Mouse (Mus musculus) frontal cortex, adult (tissue): ENCODE data around the gene Ltbp4.

ENCODE experiments used
- ATAC-seq: cut with Nextera tagmentation; 2 replicates; pipeline ENCODE4 v1.9.2; 2017; ENCODE audit warnings: mild to moderate bottlenecking, moderate library complexity, mixed read lengths; ENCODE audit not compliant: low TSS enrichment

Gene Ltbp4

DNA sequence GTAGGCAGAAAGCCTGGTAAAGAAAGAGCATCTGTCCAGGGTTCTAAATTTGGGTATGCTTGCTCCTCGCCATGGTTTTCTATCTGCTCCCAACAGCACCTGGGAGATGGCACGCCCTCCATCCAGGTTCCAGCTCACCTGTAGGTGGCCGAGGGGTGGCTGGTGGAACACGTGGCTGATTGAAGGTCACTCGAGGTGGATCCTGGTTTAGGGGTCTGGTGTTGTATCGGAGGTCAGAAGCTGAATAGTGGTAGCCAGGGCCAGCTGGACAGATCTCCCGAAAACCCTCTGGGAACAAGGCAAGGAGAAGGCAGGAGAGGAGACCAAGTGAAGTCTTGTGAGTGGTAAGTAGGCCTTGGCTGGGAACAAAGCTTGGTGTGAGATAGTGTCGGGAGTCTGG lies 10.0 kb downstream of the Ltbp4 start:
- no peak for ATAC-seq

- no peak for ATAC-seq
Measured at GRCm38 (mm10) chr7:27326101-27326880, 11.2 kb downstream of the Ltbp4 start.

GRCm38 (mm10) chr7:27325697-27326096 lies 11.8 kb downstream of the Ltbp4 start:
- 0 out of 2 replicates have a peak, but pooled peaks have one; percentile 34 for ATAC-seq

DNA sequence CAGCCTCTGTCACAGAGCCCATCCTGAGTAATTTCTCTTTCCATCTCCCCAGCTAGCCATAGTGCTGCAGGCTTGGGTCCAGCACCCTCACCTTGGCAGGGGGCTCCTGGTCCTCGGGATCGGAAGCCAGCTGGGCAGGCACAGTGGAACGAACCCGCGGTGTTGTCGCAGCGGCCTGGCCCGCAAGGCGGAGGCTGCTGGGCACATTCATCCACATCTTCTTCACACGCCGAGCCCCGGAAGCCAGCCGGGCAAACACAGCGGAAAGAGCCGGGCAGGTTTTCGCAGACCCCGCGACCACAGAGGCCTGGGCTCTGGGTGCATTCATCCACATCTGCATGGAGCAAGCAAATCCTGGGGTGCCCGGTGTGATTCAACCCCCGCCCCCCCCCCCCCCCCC lies 12.6 kb downstream of the Ltbp4 start:
- no peak for ATAC-seq

- ATAC-seq, result no peak
Measured at GRCm38 (mm10) chr7:27324161-27324560, 13.3 kb downstream of the Ltbp4 start.

DNA sequence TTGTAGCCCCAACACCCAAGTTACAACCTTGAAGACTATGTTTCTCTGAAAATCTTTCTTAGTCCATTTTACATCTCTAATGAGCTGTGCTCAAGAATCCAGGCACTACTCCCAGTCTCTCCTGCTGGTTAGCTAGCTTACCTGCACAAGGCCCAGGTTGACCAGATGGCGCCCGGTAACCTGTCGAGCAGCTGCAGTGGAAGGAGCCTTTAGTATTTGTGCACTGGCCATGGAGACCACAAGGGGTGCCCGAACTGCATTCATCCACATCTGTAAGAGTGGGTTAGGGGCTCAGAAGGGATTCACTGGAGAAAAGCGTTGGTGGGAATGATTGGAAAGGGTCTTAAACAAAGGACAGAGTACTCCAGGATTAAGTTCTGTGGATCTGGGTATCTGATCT lies 14.5 kb downstream of the Ltbp4 start:
- ATAC-seq, result no peak

DNA sequence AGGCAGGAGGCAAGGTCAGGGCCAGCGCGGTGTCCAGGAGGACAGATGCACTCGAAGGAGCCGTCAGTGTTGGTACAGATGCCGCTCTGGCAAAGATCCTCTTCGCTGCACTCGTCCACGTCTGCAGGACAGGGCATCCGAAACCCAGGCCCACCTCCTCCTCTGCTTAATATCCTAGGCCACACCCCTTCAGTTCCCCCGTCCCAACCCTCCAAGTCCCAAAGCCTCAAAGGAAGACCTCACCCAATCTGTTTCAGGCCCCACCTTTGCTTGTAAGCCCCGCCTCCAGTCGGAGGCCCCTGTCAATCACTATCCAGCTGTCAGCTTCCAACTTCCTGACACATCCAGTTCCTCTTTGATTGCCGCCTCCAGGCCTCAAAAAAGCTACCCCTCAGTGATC lies 15.2 kb downstream of the Ltbp4 start:
- ATAC-seq, result no peak

DNA sequence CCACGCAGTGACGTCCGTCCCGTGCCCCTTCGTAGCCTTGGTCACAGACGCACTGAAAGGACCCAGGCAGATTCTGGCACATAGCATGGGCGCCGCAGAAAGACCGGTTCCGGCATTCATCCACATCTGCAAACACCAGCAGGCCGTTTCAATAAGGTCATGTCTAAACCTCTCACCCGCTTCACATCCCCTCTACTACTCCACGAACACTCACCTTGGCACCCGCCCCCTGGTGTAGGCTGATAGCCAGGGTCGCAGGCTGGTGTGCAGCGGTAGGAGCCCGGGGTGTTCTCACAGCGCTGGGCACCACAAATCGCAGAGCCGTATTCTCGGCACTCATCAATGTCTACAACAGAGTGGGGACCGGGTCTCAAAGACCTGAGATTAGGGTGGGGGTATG lies 18.1 kb downstream of the Ltbp4 start:
- no peak for ATAC-seq

GRCm38 (mm10) chr7:27315958-27316357 lies 21.5 kb downstream of the Ltbp4 start:
- peak; percentile 52; the same call in 1 of the 2 replicates for ATAC-seq

DNA sequence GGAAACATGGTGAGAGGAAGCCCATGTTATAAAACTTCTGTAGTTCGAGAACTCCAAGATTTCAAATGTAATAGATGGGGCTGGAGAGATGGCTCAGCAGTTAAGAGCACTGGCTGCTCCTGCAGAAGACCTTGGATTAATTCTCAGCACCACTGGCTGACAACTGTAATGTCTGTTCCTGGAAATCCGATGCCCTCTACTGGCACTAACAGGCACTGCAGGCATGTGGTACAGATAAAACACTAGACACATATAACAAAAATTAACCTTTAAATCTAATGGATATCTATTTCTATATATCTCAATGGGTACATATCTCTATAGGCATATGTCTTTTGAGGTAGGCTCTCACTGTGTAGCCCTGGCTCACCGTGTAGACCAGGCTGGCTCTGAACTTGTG lies 23.1 kb downstream of the Ltbp4 start:
- ATAC-seq, result no peak

DNA sequence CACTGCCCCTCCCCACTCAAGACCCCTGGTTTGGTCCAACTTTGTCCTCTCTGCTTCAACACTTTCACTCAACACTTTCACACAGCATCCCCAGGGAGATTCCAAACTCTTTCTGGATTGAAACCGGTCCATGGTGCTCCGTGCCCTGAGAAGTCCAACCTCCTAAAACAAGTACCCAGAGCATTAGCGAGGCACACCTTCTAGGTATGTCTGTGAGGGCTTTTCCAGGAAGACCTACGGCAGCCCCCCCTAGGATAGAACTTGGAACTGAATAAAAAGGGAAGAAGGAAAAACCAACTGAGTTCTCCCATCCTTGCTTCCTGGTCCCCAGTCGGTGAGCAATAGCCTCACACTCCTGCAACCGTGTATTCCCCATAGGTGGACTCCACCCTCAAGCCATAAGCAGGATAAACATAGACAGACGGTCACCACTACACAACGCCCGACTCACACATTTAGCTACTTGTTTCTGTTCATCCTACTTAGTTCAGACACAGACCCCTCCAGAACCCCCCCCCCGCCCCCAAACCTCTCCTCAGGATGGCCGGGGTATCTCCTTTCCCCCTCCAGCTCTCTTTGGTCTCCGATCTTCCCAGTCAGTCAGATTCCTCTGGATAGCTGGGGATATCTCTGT lies 25.7 kb downstream of the Ltbp4 start:
- no peak for ATAC-seq

DNA sequence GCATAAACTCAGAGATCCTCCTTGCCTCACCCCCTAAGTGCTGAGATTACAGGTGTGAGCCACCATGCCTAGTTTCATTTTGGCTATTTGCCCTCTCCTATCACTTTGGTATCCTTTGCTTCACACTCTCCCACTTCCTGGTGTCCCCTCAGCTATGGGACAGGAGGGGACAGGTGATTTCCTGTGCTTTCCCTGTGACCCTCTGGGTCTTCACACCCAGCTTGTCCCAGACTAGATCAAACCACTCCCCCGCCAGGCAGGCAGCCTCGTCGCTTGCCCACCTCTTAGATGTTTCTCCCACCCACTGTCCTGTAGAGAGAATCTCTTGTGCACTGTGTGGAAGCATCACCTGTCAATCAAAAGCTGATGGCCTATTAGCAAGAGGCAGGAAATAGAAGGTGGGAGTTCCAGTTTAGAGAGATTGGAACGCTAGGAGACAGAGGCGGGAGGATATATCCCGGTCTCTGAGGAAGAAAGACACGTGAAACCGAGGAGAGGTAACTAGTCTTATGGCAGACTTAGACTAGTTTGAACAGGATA lies 26.4 kb downstream of the Ltbp4 start:
- no peak for ATAC-seq

GRCm38 (mm10) chr7:27310306-27310705 lies 27.2 kb downstream of the Ltbp4 start:
- ATAC-seq, result no peak; the same call in 1 of the 2 replicates

- ATAC-seq, result no peak
Measured at GRCm38 (mm10) chr7:27309832-27310231, 27.7 kb downstream of the Ltbp4 start.

- no peak for ATAC-seq
Measured at GRCm38 (mm10) chr7:27308821-27309549, 28.5 kb downstream of the Ltbp4 start.

- no peak for ATAC-seq
Measured at GRCm38 (mm10) chr7:27307551-27307950, 29.9 kb downstream of the Ltbp4 start.

- ATAC-seq, result no peak
Measured at GRCm38 (mm10) chr7:27306161-27307160, 31.0 kb downstream of the Ltbp4 start.

DNA sequence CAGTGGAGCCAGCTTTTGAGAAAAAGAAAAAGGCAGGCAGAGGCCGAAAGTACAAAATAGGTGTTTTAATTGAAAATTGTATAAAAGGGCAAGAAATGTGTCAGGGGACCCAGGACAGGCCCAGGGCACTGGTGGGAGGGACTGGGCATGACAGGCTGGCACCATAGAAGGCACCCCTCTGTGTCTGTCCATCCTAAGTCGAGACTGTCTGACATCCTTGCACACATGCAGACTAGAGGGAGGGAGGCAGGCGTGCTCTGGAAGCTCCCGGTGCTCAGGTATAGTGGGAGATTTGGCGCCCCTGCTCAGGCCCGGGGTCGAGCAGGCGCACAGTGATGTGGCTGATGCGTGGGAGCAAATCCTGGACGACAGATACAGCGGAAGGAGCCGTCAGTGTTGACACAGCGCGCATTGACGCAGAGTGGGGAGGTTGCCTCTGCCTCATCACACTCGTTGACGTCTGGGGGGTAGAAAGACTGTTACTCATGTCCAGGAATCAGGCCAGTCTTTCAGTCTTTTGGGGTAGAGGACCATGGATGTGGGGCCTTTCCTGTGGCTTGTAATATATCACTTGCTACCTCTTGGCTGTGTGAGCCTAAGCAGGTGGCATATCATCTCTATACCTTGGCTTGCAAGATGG lies 32.3 kb downstream of the Ltbp4 start:
- ATAC-seq, result no peak

GRCm38 (mm10) chr7:27302172-27302571 lies 35.3 kb downstream of the Ltbp4 start:
- peak; percentile 36; the same call in 1 of the 2 replicates for ATAC-seq

DNA sequence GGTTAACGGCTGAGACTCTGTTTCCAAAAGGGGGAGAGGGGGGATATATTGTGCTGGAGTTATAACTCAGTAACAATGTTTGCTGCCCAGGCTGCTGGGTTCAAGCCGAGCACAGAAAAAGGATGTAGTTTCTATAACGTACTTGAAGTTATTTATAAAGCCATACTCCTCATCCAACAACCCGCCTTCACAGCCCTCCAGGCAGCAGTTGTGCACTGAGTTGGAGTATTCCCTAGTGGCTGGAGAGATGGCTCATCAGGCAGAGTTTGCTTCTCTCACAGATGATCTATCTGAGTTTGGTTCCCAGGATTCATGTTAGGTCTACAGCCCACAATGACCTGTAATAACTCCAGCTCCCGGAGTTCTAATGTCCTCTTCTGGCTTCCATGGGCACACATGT lies 36.7 kb downstream of the Ltbp4 start:
- peak; percentile 85 for ATAC-seq

DNA sequence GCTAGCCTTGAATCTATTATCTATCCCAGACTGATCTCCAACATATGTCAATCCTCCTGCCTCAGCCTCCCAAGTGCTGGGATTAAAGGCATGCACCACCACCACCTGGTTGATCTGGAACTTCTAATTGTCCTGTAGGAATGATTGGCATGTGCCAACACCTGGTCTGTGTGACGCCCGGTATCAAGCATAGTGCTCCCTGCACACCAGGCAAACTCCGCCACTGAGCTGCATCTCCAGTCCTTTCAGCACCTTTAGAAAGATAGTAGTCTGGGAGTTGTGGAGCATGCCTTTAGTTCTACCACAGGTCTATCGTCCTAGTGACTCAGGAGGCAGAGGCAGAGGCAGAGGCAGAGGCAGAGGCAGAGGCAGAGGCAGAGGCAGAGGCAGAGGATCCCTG lies 37.1 kb downstream of the Ltbp4 start:
- no peak for ATAC-seq
